Mouse (Mus musculus) embryo, embryonic 9.5 days (tissue): ENCODE data around the gene Astn2.
A peak's percentile ranks its signal among the peaks of the same experiment; 100 is the strongest.

ENCODE experiments used
- DNase-seq: peaks from one replicate; pipeline ENCODE4 v3.0.0-alpha.2; 2017; ENCODE audit errors: extremely low spot score

Astn2 gene

DNA sequence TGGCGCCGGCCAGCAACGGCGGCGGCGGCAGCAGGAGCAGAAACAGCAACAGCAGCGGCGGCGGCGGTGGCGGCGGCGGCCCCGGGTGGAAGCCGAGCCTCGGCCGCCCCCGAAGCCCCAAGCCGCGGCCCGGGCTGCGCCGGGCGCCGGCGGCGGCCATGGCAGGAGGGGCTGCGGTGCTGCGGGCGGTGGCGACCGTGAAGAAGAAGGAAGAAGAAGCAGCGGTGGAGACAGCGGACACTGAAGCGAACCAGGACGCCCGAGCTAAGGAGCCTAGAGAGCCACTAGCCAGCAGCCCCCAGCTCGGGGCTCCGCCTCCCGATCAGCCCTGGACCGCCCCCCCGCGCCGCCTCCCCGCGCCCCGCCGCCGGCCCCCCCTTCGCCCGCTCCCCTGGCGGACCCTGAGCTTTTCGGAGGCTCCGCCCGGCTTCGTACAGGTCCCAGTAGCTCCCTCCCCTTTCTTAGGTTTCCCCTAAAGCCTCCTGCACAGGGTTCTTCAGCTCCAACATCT, at the start of gene Astn2:
Gene Astn2, minus strand, starts transcription at position 411 of the 511 bp plus-strand sequence.
- DNase-seq = peak; percentile 60

DNA sequence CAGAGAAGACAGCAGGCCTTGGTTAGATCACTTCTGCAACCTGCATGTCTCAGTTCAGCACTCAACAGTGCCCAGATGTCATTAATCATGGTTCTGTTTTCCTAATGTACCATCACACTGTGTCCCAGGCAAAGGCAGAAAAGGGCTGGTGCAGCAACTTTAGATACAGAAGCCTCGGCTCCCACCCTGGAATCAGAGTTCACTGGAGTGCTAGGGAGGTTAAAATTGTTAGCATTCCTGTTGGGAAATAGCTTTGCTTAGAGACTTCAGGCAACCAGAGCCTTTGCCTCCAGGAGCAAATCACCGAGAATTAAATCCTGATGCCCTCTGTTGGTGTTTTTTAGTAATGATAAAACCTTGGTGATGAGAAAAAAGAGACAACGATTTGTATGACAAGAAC, 45.7 kb upstream of the Astn2 start:
- DNase-seq = peak; percentile 28

DNA sequence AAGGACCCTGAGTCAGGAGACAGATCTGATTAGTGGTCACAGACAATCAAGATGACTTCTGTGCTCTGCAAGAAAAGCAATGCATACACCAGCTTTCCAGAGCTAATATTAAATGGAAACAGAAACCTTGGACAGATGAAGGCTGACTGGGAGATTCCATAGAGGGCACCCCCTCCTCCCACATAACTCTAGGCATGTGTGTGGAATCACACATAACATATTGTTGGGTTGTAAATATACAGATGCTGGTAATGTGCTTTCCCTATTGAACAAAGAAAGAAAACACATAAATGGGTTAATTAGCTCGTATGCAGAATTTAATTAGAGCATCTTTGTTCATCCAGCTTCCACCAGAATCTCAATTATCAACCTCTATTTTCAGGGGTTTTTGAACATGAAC, 26.8 kb upstream of the Astn2 start:
- no peak for DNase-seq

DNA sequence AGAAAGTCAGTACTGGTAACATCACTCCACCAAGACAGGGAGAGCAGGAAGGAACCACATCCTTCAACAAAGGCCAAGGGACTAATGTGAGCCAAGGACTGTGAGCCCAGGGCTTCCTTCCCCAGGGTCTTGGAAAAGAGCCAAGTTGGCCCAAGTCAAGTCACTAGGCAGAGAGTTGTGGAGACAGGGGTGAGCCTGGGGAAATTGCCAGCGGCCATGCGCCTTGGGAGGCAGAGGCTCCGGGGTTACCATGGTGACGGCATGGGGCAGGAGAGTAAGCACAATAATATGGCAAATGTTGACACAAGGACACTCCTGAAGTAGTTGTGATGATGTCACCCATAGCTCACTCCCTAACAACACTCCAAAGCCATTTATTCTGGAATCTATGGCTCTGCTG, 21.4 kb upstream of the Astn2 start:
- no peak for DNase-seq

DNA sequence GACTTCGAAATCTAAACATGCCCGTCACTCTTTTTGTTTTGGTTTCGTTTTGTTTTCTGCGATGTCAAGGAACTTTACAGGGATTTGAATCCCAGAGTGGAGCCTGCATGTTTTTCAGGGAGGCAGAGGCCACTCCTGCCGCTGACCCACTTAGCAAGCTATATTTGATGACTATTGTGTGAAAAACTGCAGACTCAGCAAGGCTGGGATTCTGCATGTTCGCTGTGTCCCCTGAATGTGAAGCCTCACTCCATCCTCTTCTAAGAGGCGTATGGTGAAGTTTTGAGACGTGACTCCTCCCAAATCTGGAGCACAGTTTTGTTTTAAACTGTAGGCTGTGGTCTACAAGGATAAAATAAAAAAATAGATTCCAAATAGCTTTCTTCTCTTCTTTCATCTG, 10.4 kb upstream of the Astn2 start:
- no peak for DNase-seq

DNA sequence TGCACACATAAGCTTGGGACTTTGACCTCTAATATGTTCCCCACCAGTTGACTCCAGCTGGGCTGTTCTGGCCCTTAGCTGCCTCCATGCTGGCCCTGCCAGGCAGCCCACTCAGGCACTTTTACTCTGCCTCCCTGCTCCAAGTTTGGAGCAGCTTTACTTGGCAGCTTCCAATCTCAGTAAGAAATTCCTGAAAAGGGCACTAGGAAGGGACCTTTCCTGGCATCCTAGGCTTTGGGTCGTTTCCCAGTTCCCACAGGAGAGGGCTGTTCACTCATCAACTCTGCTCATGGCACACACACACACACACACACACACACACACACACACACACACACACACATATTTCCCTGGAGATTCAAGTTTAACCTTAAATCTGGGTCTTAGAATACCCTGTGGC, 675 bp upstream of the Astn2 start:
- no peak for DNase-seq

DNA sequence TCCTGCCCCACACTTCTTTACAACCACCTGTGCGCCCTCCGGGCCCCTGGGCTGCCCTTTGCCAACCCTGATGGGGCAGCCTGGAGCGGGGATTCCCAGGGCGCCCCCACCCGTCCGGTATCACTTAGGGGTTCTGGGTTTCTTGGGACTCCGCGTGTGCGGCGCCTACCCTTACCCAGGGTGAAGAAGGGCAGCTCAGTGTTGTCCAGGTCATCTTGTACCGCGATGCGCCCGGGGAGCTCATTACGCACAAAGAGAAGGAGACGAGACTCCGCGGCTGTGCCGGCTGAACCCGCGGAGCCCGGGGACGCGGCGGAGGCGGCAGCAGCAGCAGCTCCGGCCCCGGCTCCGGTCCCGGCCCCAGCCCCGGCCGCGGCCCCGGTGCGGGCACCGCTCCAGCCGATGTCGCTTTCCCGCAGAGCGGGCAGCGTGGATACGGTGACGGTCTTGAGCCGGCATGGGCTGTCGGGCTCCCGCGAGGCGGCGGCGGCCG, 657 bp downstream of the Astn2 start:
- DNase-seq = peak; percentile 56

DNA sequence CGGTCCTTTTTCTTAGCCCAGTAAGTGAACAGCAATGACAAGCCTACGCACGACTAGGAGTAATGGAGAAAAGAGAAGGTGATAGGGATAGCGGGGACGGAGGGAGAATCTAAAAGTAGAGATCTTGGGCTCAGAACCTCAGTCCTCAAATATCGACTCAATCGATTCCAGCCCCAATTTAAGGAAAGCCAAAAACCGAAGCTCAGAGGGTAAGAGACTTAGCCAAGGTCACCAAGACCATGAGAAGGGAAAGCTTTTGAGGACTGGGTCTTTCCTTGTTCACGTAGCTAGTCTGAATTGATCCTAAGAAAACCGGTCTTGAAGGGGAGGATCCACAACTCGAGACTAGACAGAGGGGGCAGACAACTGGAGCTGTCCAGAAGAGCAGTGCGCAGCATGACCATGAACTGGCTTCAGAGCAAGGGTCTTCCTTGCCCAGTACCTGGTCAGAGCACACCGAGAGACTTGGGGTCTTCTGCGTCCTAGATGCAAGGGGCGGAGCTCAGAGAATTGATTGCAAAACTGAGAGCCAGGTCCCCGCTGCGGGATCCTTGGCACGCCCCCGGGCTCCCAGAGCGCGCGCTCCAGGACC, 1.2 kb downstream of the Astn2 start:
- DNase-seq = peak; percentile 49

DNA sequence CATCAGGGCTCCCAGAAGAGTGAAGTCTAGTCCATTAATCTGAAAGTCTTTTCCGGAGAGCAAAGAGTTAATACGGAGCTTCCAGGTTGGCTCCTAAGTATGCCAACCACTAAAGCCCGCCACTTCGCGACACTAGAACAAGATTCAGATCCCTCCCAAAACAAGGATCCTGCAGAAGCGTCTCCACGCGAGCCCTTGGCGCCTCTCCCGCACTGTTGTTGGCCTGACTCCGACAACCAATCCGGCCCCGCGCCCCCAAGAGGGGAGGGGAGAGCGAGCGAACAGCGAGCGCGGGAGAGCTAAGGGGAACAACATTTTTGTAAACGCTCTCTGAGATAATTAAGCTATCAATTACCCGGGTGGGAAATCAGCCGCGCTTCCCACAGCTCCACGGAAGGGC, 1.8 kb downstream of the Astn2 start:
- DNase-seq = peak; percentile 47

DNA sequence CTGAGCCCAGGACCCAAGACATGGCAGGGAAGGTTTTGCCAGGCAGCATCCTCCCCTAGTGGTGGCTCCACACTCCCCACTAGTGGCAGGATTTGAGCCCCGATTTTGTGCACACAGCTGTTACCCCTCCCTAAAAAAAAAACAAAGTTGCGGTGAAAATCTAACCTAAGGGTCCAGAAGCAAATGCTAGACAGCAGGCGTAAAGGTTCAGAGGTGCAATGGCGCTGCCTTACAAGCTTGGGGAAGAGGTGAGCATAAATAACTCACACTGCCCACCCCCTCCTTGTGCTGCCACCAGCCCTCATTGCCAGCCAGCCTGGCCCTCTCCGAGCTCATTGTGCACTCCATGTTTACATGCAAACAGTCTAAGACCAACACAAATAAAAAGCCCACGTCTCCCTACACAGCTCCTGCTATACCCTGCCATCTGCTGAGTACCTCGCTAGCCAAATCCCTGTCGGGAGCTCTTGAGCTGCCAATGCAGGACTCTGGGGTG, 3.2 kb downstream of the Astn2 start:
- no peak for DNase-seq

DNA sequence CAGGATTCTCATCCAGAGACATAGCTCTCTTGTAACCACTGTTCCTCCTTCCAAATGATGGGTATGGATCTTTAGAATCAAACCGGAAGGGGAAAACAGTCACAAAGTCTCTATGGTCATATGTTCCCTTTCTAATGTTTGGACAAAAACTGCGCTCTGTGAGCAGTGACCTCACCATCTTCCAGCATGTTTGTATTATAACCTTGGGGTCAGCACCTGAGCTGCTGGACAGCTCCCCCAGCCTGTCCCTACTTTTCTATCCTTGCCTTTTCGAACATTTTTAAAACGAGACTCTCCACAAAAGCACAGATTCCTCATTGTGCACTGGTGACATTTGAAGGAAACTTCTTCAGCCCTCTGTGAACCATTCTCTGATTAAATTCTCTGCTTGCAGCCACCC, 5.3 kb downstream of the Astn2 start:
- peak; percentile 43 for DNase-seq

DNA sequence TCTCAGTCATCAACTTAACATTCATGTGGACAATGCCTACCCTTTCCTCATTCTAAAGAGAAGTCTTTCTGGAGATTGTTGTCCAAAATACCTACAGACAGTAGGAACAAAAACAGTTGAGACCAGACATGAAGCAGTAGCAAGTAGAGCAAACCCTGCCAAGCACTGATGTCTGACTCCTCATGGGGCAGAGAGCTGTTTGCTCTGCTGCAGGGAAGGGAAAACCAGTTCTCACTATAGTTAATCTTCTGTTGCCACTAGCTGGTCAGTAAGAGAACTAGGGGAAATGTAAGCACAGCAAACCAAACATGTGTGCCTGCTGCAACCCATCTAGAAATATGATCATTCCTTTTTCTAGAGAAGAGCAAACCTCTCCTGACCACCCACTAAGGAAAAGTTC, 7.2 kb downstream of the Astn2 start:
- DNase-seq = no peak

DNA sequence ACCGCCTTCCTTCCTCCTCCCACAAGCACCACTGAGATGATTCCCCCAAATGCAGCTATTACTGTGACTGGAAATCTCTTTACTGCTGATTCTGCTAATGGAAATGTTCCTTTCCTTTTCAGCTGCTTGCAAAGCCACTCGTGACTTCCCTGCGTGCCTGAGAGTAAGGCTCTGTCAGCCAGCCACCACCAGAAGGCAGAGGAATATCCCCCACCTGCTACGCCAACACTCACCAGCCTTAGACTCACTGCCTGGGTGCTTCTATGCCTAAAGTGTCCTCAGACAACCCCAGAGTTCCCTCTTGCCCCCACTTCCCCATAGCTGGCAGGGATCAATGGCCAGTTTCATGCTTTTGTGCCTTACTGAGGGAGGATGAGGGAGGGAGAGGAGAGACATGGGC, 11.1 kb downstream of the Astn2 start:
- no peak for DNase-seq

DNA sequence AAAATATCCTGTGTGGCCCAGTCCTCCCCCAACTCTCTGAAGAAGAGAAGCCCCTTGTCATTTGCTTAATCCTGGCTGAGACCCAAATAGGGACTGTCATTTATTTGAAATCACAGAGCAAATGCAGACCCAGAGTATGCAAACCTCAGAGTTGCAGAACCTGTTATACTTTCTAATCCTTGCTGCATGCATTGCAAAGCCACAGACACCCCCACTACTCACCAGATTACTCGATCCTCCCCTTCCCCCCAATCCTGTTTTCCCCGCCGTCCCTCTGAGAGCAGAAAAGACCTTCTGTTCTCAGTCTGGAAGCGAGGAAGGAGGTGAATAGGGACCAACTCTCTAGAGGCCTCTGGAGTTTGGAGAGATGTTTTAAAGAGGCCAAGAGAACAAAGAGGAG, 13.9 kb downstream of the Astn2 start:
- DNase-seq = no peak

DNA sequence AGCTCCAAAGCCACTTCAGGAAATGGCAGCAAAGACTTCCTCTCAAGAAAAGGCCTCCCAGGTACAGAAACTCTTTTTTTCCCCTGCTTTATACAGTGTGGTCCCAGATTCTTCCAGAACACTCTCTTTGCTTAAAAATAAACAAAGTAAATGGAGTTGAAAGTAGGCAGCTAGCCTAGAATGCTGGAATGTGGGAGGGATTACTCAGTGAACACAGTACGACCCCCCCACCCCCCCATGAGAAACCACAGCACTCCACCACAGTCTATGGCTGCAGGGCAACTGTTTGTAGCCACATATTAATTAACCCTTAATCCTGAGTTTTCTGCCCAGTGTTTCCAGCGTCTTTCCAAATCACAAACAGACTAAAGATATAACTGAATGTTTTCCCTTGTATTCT, 25.8 kb downstream of the Astn2 start:
- DNase-seq = no peak

DNA sequence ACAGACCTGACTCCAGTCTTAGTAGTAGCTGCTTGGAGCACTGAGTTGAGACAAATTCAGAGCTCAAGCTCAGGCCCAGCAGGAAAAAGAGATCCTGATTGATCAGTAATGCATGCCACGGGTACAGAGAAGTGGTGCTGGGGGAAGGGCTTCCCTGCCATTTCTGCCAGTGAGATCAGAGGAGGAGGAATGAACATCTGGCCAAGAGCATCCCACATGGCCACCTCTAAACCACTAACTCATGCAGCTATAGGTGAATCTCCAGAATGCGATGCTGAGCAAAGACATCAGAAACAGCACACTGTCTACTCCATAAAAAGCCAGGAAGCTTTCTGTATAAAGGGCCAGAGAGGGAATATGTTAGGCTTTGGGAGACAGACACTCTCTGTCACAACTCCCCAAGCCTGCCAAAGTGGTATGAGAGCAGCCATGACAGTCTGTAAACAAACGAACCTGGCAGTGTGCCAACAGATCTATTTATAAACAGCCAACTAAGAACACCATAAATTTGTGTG, 33.8 kb downstream of the Astn2 start:
- no peak for DNase-seq

DNA sequence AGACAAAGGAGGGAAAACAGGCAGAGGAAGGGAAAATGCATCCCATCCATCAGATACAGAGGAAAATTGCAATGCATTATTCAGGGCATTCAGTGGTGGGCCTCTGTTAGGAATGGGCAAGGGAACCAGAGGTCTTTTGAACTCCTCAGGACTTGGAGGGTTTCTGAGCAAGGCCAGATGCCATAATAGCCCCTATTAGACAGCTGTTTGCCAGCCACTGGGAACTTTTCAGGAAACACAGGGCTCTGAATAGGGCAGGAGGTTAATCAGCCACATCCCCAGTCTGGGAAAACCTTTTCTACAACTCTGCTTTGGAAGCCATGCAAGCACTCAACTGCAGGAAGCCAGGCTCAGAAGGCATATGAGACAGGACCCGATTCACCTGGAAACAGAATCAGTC, 38.9 kb downstream of the Astn2 start:
- DNase-seq = peak; percentile 24

DNA sequence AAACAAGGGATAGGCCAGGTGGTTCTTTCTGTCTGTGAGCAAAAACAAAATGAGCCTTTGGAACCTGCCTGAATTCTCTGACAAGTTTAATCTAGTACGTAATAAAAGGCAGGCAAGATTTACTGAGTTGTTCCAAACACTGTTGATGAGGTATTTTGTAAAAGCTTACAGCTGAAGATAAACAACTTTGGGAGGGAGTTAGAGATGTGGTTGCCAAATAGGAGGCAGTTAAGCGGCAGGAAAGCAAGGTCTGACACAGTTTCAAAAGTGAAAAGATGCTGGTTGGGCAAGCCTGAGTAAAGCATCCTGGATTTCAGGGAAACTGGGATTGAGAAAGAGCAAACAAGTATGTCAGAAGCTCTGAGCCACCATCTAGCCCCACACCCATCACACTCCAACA, 59.8 kb downstream of the Astn2 start:
- DNase-seq = no peak

DNA sequence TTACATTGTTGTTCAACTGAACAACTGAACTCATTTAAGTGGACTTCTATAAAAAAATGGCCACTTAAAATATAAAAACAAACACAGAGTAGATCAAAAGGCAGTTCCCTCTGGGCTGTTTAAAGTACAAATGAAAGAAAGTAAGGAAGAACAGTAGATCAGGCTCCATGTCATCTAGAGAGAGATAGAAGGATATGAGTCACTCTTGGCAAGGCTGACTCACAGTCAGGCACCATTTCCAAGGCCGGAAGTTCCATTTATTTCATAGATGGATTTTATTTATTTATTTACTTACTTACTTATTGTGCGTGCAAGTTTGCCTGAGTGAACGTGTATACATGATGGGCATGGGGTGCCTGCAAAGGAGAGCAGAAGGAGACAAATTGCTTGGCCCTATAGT, 67.0 kb downstream of the Astn2 start:
- DNase-seq = no peak

DNA sequence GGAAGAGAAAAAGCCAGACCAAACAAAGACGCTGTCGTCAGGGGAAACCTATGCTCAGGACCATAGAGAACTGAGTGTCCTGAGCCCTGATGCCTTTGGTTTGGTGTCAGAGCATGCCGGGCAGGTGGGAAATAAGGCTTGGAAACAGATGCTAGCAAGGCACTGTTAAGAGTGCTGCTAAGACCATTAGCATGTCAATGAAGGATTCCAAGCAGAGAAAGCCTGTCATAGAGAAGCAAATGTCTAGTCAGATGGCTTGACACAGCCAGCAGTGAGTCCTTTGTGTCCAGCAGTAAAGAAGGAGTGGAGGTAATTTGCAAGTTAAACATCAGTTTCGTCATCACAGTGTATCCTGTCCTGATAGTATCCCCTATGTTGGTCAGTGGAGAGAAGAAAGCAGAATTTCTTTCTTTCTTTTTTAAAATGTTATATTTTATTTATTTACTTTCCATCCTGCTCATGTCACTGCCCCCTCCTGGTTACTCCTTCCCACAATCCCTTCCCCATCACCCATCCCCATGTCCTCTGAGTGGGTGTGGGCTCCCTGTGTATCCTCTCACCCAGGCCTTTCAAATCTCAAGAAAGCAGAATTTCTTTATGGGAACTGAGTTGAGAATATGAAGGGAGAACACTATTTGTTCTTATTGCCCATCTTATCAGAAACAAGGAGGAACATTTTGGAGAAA, 73.7 kb downstream of the Astn2 start:
- DNase-seq = no peak

DNA sequence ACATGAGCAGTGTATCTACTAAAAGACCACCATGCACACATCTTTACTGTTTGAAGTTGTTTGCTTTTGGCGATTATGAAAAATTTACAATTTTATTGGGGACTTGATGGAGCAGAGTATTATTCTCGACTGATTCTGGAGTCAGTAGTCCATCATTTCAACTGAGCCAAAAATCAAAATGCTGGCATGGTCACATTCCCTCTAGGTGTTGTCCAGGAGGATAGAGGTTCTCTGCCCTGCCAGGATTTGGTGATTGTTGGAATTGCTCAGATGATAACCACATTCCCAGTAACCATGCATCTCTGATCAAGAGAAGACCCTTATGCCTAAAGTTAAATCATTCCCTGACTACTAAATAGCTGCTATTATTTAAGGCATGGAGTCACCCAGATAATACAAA, 83.4 kb downstream of the Astn2 start:
- DNase-seq = no peak

DNA sequence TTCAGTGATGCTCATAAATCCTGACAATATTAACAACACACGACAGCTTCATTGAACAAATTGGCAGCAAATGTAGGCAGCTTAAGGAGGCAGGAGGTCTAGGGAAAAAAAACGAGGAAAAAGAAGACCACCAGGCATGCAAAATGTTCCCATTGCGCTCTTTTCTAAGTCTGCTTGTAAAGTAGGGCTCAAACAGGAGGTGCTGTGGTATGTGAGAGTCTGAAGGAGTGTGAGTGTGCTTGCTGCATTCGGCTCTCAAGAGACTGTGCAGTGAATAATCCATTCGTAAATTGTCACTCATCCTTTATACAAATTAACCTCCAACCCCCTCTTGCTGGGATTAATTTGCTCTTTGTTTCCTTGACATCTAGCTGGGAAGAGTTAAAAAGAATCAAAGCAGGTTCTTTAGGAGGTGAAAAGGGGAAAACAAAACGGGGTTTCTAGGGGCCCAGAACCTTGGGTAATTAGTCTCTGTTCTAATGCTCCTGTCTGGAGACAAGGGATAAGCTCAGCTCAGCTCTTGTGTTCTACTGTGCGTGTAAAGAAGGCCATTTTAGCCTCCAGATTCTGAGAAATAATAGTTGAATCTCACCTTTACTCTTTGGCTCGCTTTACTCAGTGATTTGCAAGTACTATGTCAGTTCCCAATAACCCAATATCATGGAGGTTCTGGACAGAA, 89.5 kb downstream of the Astn2 start:
- DNase-seq = no peak

DNA sequence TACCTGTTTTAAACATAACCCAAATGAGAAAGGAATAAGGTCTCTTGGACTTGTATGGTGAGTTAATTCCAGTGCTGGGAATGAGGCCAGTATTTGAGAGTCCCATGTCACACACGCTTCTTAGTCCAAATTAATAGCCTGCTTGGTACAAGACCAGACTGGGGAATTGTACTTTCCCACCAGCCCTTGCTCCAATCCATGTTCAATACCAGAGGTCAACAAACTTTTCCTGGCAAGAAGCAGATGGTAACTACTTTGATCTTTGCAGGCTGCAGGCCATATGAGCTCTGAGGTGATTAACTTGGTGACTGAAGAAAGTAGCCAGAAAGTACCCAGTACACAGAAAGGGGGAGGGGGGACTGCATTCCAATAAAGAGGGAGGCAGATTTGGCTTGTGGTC, 91.7 kb downstream of the Astn2 start:
- DNase-seq = no peak
